Mouse (Mus musculus) WW6 (cell line): Measurements from ENCODE around the gene Adarb2.
"Not testable (repeated sequence)": the region's sequence is repeated elsewhere in the genome, so short reads cannot be mapped to it uniquely, and the experiment has no call there.

Experiments
- DNase-seq: peaks from one replicate; pipeline ENCODE4 v3.0.0-alpha.2; 2013; ENCODE audit warnings: low read depth, low spot score

Gene Adarb2

DNA sequence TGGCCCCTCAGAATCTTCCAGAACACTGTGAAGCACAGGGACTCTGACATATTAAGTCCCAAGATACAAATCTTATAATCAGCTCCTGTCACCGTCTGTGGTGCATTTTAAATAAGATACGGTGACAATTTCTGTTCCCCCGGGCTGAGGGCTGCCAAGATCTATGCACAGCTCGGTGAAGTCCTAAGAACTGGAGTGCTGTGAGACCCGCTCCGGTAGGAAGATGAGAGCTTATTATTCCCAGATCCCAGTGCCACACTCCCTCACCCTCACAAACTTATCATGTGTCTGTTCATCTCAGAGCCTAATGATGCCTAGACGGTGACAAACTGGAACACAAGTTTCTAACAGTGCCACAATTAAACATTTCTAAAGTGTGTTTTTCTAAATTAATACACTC is 384.8 kb downstream of the Adarb2 start:
- no peak for DNase-seq

DNA sequence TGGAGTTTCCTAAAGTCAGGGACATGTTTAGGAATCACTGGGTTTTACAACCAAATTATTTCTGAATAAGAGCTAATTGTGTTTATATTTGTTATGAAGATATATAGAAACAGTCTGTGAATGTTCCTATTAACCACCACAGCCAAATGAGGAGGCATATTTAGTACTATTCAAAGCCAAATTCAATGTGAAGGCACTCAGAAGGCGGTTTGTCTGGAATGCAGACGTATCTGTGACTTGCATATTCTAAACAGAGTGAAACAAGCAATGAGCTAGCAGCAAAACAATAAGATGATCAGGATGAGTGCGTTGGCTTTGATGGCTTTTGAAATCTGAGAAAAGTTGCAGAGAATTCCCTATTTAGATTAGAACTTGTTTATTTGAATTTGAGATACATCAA is 387.8 kb downstream of the Adarb2 start:
- DNase-seq, result no peak

DNA sequence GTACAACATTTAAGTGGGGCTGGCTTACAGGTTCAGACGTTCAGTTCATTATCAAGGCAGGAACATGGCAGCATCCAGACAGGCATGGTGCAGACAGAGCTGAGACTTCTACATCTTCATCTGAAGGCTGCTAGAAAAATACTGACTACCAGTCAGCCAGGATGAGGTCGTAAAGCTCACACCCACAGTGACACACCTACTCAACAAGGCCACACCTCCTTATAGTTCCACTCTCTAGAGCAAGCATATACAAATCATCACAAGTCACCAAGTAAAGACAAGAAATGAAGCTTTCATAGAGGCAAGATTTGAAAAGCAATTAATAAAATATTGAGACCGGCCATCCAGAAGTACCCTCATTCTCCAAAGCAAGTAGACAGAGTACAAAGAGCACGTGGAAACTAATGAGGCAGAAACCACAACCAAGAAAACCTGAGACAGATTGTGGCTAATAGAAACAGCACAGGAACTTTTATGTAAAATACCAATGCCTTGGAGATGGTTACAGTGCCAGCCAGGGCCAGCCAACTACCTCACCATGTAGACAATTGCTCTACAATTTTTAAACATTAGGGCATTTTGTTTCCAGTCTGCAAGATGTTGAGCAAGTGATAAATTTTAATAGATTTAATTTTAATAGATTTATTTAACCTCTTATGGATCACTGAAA is 394.4 kb downstream of the Adarb2 start:
- DNase-seq, result no peak

DNA sequence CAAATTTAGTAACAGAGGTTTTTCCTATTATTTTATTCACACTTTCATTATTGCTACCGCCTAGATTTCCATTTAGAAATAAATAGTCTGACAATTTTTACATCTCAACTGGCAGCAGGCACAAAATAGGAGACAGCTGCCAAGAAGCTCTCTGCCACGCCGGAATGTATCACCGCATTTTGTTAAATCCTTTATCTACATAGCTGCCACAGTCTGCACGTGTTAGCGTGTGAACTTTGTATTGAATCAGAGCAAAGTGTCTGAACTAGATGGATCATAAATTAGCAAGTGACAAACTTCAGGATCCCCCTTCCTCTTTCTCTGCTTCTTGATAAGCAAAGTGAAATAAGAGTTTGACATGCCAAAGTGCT is 395.0 kb downstream of the Adarb2 start:
- no peak for DNase-seq

DNA sequence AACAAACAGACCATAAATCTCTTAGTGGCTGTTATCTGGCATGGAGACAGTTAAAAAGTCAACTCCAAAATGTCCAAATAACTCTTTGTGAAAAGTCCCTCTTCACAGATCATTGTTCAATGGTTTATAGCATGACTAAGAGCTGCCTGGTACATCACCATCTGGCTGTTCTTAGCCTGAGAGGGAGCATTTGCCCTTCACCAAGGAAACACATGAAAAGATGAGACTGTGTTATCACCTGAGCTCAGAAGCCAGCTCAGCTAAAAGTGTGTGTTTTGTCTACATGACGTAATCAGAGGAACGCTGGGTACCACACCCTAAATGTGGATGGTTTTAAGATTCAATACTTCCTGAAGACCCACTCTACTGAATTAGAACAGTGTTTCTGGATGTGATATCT is 403.0 kb downstream of the Adarb2 start:
- DNase-seq, result no peak

DNA sequence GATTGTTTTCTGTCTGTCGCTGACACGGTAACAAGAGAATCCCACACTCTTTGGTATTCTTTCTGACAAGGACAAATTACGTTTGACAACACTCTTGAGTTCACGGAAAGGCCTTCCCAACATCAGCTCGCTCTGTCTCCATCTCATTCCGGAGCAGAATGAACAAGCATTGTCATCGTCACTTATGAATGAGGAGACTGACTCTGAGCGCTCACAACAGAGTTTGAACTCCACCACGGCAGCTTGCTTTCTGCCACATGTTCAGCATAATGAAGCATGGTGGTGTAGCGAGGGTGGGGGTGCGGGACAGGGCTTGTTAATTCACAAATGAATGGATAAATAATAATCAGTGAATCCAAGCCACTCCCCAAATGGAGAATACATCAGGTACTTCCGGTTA is 405.4 kb downstream of the Adarb2 start:
- DNase-seq, result no peak

DNA sequence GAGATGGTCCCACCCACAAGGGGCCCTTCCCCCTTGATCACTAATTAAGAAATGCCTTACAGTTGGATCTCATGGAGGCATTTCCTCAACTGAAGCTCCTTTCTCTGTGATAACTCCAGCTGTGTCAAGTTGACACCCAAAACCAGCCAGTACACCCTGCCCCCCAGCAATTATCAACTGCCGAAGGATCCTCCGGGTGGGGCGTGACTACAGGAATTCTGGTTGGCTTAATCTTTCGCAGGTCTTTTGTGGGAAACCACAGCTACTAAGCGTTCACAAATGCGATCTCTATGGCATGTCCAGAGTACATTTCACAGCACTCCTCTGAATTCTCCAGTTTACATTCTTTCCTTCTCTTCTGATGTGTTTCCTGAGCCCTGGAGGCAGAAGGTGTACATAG is 406.3 kb downstream of the Adarb2 start:
- not testable (repeated sequence) for DNase-seq

DNA sequence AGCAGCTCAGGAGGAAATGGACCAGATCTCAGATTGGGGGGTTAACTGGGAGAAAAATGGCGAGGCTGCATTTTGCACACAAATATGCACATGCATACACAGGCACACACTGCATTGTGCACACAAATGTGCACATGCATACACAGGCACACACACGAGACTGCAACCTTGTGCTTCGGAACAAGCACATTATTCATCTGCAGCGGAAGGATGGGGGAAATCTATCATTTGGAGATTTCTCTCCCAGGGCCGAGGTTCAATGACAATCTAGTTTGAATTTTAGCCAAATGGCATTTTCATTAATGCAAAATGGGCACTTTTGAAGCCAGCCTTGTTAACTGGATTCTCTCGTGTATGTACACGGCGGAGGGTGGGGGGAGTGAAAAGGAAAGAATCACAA is 408.3 kb downstream of the Adarb2 start:
- no peak for DNase-seq

DNA sequence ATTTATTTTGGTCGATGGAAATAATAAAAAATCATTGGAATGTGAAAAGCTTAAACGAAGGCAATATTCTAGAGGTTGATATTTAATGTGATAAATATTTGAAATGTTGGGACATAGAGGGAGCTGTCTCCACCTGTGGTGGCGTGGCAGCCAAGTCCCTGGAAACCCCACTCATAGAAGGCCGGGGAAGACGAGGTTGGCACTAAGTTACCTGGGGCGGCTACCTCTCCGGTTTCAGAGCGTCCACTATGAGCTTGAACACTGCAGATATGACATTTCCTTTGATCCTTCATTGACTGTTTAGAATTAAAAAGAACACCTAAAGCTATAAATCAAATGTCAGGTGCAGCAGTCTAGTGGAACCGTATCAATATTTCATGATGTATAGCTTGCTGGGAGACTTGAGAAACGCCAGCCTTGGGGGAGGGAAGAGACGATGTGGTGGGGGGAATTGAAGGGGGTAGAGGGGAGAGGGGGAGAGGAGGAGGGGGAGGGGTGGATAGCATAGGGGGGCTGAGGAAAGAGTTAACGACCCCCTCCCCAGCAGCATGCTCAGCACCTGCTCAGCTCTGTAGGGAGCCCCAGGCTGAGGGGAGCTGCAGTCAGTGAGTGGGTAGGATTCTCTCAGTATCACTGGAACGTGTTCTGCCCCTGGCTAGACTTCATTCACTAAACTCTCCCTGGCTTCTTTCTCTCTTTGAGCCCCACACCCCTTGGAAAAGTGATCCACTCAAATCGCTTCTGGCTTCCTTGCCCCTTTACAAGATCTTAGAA is 410.1 kb downstream of the Adarb2 start:
- DNase-seq, result no peak

DNA sequence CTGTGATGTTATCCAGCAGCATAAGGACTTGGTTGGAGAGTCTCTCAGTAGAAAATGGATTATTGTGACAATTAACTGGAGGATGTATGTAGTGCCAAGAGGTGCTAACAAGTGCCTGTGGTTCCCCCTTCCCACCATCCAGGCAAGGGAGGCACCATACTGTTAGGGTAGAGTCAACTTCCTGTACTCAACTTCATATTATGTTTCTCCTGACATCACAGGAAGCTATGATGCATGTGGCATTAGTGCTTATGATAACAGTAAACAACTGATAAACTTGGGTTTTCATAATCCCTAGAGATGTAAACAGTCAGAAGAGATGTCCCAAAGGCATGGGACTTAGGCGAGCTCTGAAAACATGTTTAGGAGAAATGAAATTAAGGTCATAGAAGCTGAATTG is 414.0 kb downstream of the Adarb2 start:
- no peak for DNase-seq

DNA sequence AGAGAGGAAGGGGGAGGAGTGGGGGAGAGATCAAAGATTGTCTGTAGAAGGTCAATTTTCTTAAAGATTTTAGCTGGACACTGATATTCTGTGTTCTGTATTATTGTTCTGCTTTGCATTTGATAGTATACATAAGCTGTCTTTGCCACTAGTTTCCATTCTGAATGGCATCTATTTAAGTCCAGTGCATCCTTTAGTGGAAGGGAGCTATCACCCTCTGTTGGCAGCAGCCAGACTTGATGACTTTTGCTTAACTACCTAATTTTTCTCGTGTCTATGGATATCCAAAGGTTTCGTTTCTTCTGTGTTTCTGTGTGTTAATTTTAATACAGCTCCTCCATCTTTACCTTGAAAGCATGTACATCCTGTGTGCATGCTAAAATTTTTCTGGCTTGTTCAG is 419.6 kb downstream of the Adarb2 start:
- DNase-seq, result no peak

DNA sequence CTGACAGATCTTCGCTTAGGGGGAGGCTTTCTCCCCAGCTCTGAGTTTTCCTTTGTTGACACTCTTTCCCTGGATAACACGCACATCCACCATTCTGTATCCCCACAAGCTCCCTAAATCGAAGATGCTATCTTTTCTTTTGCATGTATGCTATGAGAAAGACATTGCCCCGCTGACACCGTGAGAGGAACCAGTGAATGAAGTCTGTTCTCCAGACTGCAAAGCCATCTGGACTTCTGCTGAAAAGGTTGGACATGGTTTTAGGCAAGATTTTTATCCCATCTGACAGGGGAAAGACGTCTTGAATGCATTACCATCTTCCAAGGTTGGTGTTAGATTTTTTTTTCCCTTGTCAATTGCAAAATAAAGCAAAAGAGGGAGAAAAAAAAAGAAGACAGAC is 426.9 kb downstream of the Adarb2 start:
- no peak for DNase-seq

DNA sequence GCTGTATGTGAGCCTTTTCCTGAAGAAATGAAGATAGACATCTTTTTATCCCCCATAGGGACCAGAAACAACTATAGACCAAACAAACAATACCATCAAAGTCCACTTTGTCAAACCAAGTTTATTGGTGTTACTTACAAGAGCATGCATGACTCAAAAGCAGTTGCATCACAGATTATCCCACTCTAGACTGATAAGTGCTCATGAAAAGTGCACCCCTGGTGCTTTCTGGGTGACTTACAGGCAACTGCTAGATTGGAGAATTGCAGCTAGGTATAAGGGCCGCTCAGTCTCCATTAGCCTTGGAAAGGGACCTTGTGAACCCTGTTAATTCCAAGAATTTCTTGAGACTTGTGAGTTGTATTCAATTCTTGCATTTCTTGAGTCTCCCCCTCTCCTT is 429.0 kb downstream of the Adarb2 start:
- DNase-seq, result no peak

DNA sequence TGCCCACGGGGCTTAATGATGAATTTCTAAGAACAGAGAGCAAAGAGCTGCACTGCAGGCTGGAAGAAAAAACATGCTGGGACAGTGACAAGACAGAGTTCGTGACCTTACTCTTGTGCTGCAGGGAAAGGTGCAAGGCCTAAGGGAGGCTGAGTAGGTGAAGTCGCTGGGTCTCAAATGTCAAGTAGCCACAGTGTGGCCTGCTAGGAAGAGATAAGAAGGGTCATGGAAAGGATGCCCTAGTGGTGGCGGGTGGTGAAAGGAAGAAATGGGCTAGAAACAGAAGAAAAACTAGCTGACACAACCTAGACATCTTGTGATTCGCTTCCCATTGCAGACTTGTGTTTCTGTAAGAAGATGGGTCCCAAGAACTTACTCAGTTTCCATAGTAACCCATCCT is 429.4 kb downstream of the Adarb2 start:
- DNase-seq, result no peak

DNA sequence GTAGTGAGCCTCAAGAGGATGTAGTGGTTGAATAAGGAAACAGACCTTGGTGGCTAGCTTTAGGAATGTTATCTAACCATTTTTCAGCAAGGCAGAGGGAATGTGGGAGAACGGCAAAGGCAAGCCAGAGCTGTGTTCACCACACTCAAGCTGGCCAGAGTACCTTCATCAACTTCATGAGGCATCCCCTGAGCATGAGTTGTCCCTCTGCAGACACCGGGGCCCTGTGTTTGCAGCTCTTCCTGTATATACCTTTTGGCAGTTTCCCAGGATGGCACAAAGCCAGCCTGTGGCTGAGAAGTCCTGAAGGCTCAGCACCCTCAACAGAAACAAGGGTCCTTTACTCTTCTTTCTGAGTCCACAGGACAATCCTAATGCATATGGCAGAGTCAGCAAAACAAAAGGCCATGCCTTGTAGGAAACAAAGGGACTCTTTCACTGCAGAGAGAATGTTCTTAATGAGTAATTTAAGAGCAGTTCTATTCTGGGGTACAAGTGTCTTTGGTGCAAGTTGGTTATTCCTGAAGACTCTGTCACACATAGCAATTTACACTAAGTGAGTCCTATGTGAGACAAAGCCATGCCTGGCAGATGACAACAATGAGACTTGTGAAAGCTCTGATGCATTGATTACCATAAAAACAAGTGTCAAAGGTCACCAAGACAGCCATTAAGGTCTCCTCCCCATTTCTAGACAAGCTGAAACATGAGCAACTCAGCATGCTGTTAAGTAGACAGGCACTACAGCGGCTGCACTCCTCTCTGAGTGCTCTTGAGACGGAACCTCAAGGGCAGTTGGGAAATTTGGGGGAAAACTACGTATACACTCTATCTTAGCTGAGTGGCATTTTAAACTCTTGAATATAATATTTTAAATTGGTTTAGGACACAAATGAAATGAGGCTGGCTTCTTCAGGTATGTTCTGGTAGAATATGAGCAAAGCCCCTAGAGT is 431.0 kb downstream of the Adarb2 start:
- no peak for DNase-seq

DNA sequence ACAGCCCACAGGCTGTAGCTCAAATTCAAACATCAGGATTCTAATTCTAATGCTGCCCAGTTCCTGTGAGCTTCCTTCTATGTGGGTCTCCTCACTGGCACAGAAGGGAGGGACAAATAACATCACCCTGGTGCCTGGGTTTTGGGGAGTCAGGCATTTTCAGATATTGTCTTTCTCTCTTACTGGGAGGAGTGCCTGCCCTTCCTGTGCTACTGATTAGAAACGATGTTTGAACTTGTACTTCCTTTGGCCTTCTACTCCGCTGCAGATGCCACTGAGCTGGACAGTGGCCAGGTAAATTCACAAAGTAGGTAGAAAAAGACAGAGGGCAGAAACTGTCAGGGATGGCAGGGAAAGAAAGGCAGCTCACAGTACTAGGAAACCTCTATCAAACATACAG is 439.4 kb downstream of the Adarb2 start:
- no peak for DNase-seq

DNA sequence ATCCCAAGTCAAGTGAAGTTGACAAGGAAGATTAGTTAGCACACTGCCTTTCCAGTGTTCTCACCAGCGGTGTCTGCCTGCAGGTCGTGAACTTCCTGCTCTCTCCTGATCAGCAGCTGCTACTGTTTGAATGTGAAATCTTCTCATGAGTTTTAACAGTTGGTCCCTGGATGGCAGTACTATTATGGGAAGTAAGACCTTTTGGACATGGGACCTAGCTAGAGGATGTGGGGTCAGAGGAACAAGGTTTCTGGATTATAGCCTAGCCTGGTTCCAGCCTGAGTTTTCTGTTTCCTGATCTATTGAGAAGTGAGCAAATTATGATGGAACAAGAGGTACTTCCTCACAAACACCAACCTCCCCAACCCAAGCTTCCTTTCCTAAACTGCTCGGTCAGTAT is 441.3 kb downstream of the Adarb2 start:
- no peak for DNase-seq

DNA sequence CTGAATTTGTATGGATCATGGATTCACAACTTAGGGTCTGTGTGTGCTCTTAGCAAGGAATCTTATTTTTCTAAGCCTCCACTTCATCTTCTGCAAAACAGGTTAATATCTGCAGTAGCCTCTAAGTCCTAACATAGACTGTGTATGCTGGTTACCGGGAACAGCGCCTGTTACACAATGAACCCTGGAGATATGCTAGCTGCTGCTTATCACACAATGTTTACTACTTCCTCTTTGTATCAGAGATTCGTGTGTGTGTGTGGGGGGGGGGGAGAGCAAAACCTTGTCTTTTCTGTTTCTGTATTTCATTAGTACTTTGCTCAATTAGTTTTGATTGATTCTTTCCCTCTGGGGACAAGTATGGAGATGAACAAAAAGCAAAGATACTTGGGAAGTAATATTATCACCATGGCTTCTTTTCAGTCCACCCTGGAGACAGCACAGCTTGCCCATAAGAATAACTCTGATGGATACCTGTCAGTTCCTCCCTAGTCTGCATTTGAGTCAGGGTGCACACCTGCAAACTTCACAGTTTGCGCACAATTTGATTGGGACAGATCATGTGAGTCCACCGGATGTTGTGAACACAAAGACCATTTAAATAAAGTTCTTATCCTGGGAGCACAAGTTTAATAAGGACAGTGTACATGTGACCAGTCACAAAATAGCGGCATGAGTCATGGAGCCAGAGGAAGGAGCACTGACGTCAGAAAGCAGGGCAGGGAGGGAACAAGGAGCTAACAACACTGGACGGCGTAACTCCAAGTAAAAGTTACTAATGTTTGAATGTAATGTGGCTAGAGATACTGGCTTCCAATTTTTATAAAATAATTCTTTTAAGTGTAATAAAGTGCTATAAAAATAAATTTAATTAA is 442.4 kb downstream of the Adarb2 start:
- no peak for DNase-seq

DNA sequence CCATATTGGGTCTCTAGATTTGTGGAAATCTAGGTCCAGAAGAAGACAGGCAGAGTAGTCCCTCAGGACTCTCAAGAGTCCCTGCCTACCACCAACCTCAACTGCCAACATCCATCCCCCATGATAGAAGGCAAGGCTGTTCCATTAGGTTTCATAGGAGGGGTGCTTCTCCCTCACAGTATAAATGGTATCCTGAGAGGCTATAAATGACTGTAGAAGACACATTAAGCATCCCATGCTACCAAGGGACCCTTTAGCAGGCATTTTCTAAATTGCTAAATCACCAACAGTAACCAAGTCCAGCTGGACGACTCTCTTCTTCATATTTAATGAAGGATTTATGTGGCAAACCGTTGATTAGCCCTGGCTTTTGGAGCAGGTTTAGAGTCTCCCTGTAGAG is 446.6 kb downstream of the Adarb2 start:
- DNase-seq, result no peak

DNA sequence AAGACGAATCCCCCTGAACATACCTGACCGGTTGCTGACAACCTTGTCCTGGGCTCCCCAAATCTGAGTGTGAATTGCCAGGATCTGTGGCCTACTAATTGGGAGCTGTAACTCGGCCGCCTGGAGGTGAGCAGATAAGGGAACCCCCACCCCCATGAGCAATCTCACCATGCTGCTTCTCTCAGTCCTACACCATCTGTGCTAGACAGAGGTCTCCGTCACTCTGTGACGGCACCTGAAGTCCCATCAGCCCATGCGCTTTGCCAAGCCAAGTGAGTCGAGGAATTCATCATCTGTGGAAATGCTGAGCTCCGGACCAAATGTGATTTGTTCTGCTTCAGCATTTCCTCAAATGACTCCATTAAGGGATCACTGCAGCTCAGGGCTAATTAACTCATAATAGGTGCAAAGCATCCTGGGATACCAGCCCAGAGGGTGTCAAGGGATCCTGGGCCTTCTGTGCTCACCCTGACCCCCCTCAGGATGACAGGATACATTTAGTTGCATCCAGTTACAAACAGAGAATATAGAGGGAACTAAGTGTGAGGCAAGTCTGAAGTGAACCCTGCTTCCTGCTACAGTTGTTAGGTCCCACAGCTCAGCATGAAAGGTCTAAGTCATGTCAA is 462.1 kb downstream of the Adarb2 start:
- no peak for DNase-seq

DNA sequence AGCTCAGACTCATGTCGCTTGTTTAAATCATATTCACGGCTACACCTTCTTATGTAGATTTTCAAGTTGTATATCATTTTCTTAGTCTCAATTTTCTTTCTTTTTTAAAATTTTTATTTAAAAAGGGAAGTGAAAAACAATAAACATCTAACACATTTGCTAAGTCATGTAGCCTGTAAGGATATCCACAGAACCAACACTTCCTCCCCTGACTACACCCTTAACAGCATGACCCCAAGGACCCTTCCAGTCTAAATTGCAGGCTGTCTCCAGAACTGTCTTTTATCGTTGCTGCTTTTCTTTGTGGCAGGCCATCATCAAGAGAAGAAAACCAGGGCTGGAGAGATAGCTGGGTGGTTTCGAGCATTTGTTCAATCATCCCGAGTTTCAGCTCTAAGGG is 474.5 kb downstream of the Adarb2 start:
- no peak for DNase-seq
